Mouse (Mus musculus) embryonic facial prominence, embryonic 11.5 days (tissue): Measurements from ENCODE around the gene Hoxc11. TPM values are rescaled to one million over a fixed set of nuclear protein-coding genes. Genes with fewer than 3 reads are reported as not detected.
A peak's percentile ranks its signal among the peaks of the same experiment; 100 is the strongest.

Experiments used
- ATAC-seq: fragments of 200-750 bp; cut with Nextera tagmentation; replicated peaks from 2 replicates; pipeline ENCODE4 v1.8.0; 2017; ENCODE audit warnings: low read depth; ENCODE audit not compliant: insufficient number of reproducible peaks, low FRiP score, low TSS enrichment
- DNase-seq: peaks from one replicate; pipeline ENCODE4 v3.0.0-alpha.2; 2015; ENCODE audit warnings: low spot score
- H3K27ac ChIP-seq: fragments of 300-500 bp; sonication (generic); replicated peaks from 2 replicates; pipeline ENCODE4 v1.5.1; 2014; ENCODE audit warnings: mild to moderate bottlenecking, low read depth, low read length, control low read depth
- H3K27me3 ChIP-seq: fragments of 300-500 bp; sonication (generic); 2 replicates; pipeline ENCODE4 v1.6.1; 2014; ENCODE audit warnings: mild to moderate bottlenecking, low read length, moderate library complexity, mixed read lengths; ENCODE audit not compliant: control insufficient read depth, insufficient read depth
- H3K36me3 ChIP-seq: fragments of 300-500 bp; sonication (generic); replicated peaks from 2 replicates; pipeline ENCODE4 v1.6.1; 2014; ENCODE audit warnings: low read depth, mild to moderate bottlenecking, low read length, moderate library complexity, mixed read lengths; ENCODE audit not compliant: control insufficient read depth, insufficient read depth
- H3K4me1 ChIP-seq: fragments of 300-500 bp; sonication (generic); 2 replicates; pipeline ENCODE4 v1.6.1; 2014; ENCODE audit warnings: low read length, mixed read lengths; ENCODE audit not compliant: control insufficient read depth, insufficient read depth
- H3K4me2 ChIP-seq: fragments of 300-500 bp; sonication (generic); 2 replicates; pipeline ENCODE4 v1.6.1; 2014; ENCODE audit warnings: low read depth, mild to moderate bottlenecking, control low read depth, low read length, moderate library complexity
- H3K4me3 ChIP-seq: fragments of 300-500 bp; sonication (generic); 2 replicates; pipeline ENCODE4 v1.5.1; 2014; ENCODE audit warnings: low read depth, low read length, control low read depth
- H3K9ac ChIP-seq: fragments of 300-500 bp; sonication (generic); replicated peaks from 2 replicates; pipeline ENCODE4 v1.6.1; 2014; ENCODE audit warnings: mild to moderate bottlenecking, control low read depth, low read length
- H3K9me3 ChIP-seq: fragments of 300-500 bp; sonication (generic); replicated peaks from 2 replicates; pipeline ENCODE4 v1.6.1; 2016; ENCODE audit warnings: mild to moderate bottlenecking, low read length, inconsistent platforms, mixed read lengths; ENCODE audit not compliant: control insufficient read depth
- whole genome bisulfite sequencing: fragments of 180-500 bp; shearing (Covaris S2); extraction: QIAGEN DNeasy Blood & Tissue Kit; methylation state at CpG from one replicate; pipeline ENCODE4 v1.1.7; 2014; 5-methylcytosine and 5-hydroxymethylcytosine counted together
- microRNA-seq: library from miRNA; unstranded; fragments of <30 nt; microRNA quantifications from one replicate; pipeline ENCODE4, GENCODE M21; 2016; ENCODE audit warnings: borderline number of aligned reads
- polyA plus RNA-seq: library from polyadenylated mRNA; unstranded; fragments of >200 nt; fragmentation: Nextera tagmentation; extraction: Ambion mirVana; gene quantifications from 2 replicates; pipeline ENCODE4 v1.2.1, GENCODE M21; 2014

Hoxc11 gene
- polyA plus RNA-seq, 1 experiment from 2014 or later = not detected

DNA sequence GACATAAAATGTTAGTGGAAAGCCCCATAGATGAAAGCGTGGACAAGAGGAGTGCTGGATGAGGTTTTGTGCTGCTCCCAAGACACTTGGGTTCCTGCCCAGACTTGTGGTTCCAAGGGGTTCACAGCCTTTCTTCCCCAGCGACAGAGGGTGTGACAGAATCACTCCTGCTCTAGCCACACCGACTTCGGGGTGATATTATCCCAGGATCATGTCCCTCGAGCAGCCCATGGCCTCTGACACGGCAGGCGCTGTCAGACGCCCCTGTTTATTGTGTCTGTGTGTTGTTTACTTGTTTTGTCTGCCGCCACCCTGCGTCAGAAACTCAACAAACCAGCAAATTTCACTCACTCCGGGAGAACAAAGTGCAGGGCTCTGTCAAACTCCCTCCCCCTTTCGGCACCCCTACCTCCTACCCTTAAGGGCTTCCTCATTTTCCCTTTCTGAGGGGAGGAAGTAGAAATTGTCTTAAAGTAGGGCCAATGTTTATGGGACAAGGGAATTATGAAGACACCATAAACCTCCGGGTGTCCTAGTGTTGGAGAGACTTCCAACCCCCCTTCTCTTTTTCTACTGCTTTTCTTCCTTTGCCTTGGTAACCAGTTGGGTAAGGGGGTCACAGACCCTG, 48.7 kb downstream of the Hoxc11 start:
- Histone ChIP-seq H3K4me1 (peaks cover 8% of the 10 kb centered on the region), H3K9me3 (no peaks in the 10 kb centered on the region), H3K4me2 (no peak overlapping the region), H3K27ac (no peak overlapping the region), H3K4me3 (no peak overlapping the region), H3K27me3 (peaks cover 97% of the 10 kb centered on the region), H3K9ac (no peak overlapping the region), H3K36me3 (no peaks in the 10 kb centered on the region)
- DNase-seq = no peak
- no peak for ATAC-seq
- WGBS = 2% methylated on average over 13 of the region's 13 CpGs

DNA sequence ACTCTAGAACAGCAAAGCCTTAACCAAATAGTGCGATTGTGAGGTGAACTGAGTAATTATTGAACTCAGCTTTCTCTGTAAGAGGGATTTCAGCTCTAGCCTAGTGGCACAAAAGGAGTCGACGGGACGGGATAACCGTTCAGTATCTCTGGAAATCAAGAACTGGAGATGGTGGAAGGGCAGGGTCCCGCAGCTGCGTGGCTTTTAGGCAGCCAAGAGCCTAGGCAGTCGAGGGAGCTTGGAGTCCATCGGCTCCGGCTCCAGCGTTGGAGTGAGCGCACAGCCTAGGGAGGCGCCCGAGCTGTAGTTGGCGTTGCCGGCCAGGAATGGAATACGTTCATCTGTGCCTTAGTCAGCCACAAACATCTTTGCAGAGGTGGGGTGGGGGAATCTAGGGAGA, 51.1 kb downstream of the Hoxc11 start:
- peaks cover 97% of the 10 kb centered on the region for H3K27me3 ChIP-seq
- H3K27ac ChIP-seq = no peak overlapping the region
- ATAC-seq (no peak), DNase-seq (no peak)
- no peaks in the 10 kb centered on the region for H3K36me3 ChIP-seq
- H3K4me3 ChIP-seq = no peak overlapping the region
- WGBS = under 1% methylated on average over 17 of the region's 17 CpGs
- H3K4me1 ChIP-seq = no peaks in the 10 kb centered on the region
- H3K4me2 ChIP-seq = no peak overlapping the region
- H3K9me3 ChIP-seq = no peaks in the 10 kb centered on the region
- H3K9ac ChIP-seq = no peak overlapping the region

DNA sequence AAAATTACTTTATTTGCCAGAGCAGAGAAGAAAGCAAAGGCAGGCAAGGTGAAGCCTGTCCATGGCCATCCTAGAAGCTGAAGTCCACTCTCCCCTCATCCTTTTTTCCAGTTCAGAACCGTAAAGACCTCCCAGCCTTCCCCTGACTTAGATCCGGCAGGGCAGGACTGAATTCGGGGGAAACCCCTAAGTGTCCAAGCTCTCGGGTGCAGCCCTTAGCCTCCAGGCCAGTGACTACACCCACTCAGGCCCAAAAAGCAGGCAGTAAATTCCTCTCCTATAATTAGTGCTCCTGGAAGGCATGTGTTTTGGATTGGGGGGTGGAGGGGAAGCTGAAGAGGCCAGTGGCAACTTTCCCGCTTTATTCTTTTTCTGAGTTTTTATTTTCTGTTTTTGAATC, 51.6 kb downstream of the Hoxc11 start:
- WGBS = 2% methylated on average over 5 of the region's 5 CpGs
- Histone ChIP-seq H3K4me3 (no peak overlapping the region), H3K36me3 (no peaks in the 10 kb centered on the region), H3K9me3 (no peaks in the 10 kb centered on the region), H3K4me2 (no peak overlapping the region), H3K9ac (no peak overlapping the region), H3K4me1 (no peaks in the 10 kb centered on the region), H3K27me3 (peaks cover 97% of the 10 kb centered on the region), H3K27ac (no peak overlapping the region)
- DNase-seq = no peak
- no peak for ATAC-seq

DNA sequence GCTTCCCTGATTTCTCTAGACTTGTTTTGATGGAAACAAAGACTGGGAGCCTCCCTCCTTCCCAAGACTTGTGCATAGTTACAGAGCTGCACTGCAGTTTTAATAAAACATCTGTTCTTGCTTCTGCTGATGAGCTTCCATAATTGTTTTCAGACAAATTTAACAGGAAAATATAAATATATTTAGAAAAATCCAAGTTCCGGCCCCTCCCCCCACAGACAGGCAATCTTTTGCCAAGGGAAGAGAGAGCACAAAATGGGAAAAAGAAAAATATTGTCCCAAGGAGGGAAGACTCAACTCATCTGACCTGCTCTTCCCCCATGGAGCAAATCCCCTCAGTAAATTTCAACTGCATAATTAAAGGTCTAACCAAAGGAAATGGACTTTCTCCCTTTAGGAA, 52.1 kb downstream of the Hoxc11 start:
- ATAC-seq = no peak
- no peak overlapping the region for H3K27ac ChIP-seq
- H3K36me3 ChIP-seq = no peaks in the 10 kb centered on the region
- H3K9ac ChIP-seq = no peak overlapping the region
- 8% methylated on average over 1 of the region's 1 CpGs for WGBS
- H3K9me3 ChIP-seq = no peaks in the 10 kb centered on the region
- no peak overlapping the region for H3K4me2 ChIP-seq
- no peak overlapping the region for H3K4me3 ChIP-seq
- no peaks in the 10 kb centered on the region for H3K4me1 ChIP-seq
- no peak for DNase-seq
- H3K27me3 ChIP-seq = peaks cover 97% of the 10 kb centered on the region

Small RNA genes within 50 kb of the gene (microRNA-seq; reads per million reads assigned to microRNA genes)
- gene Mir196a-2 = 5.2 reads per million, percentile 4 among the genes with 10 or more reads in this experiment

Other genes starting within 250 kb of the Hoxc11 start
- 32.2 and 34.0 TPM in 2 replicates for gene Calcoco1, start 232.2 kb upstream of the Hoxc11 start, polyA plus RNA-seq
- 0.17 TPM in 1 of 2 replicates, not detected in the other for gene Hoxc13, start 33.3 kb upstream of the Hoxc11 start, polyA plus RNA-seq
- not detected in 2 replicates for gene Hoxc12, start 17.7 kb upstream of the Hoxc11 start, polyA plus RNA-seq
- not detected in 2 replicates for gene Hoxc10, start 12.4 kb downstream of the Hoxc11 start, polyA plus RNA-seq
- 0.53 and 1.0 TPM in 2 replicates for gene Hoxc5, start 13.0 kb downstream of the Hoxc11 start, polyA plus RNA-seq
- gene Hoxc9, start 22.0 kb downstream of the Hoxc11 start, polyA plus RNA-seq = not detected in 2 replicates
- gene Hoxc8, start 36.2 kb downstream of the Hoxc11 start, polyA plus RNA-seq = not detected in 2 replicates
- 0.17 and 0.43 TPM in 2 replicates for gene Hoxc6, start 43.8 kb downstream of the Hoxc11 start, polyA plus RNA-seq
- gene Hoxc4, start 64.5 kb downstream of the Hoxc11 start, polyA plus RNA-seq = 1.6 and 1.7 TPM in 2 replicates
- 17.8 and 20.5 TPM in 2 replicates for gene Smug1, start 212.7 kb downstream of the Hoxc11 start, polyA plus RNA-seq